Comparison of ENCODE assay signal across 8 mouse cellular contexts in genomic region chr5:112325546-112326445, GRCm38 (mm10). TPM values are rescaled to one million over a fixed set of nuclear protein-coding genes. Genes with fewer than 3 reads are reported as not detected.
A peak's percentile ranks its signal among the peaks of the same experiment; 100 is the strongest.
DNase-seq lines count a peak whose midpoint lies in the region; ATAC-seq and TF ChIP-seq lines count a peak whose summit lies in the region.

TSS of gene Tfip11 (plus strand) at chr5:112326358.

- DNase-seq in ZHBTc4 (ENCODE audit: low read depth, low spot score) = peak; percentile 98
- peak; percentile 96 for DNase-seq in gastrocnemius, adult 2 months
- peak; percentile 99 for DNase-seq in hindbrain, postnatal 0 days (ENCODE audit: low spot score)
- peak; percentile 95 to 98 for DNase-seq in left cerebral cortex, adult 2 months (ENCODE audit: extremely low spot score in 1 of 2, low spot score in 2 of 2)
- peak; percentile 98 for DNase-seq in right cerebral cortex, adult 2 months (ENCODE audit: low spot score in 2 of 2)
- DNase-seq in urinary bladder, postnatal 14 days (ENCODE audit: low spot score) = peak; percentile 96

- H3K4me2 ChIP-seq in hindbrain, postnatal 0 days (ENCODE audit: low read depth, low read length) = peak within 1 kb of the TSS; percentile 86

- ATAC-seq in common myeloid progenitor, adult 5-6 weeks (replicated peaks; ENCODE audit: low read depth, poor library complexity, severe bottlenecking) = peak; percentile 82
- peak; percentile 96 for ATAC-seq in hindbrain, postnatal 0 days
- ATAC-seq in megakaryocyte, adult 5-6 weeks (ENCODE audit: poor library complexity, severe bottlenecking) = peak; percentile 89

- H3K4me1 ChIP-seq in hindbrain, postnatal 0 days (ENCODE audit: insufficient read depth, low read length) = peaks cover 6% of the 10 kb centered on the region

- H3K27me3 ChIP-seq in hindbrain, postnatal 0 days (ENCODE audit: insufficient read depth, low read length) = no peaks in the 10 kb centered on the region

- peak; percentile 8; the same call in 1 of the 2 replicates for TF ChIP-seq CTCF in gastrocnemius, adult 2 months (IDR thresholded peaks at IDR 0.05)
- TF ChIP-seq CTCF in hindbrain, postnatal 0 days (IDR thresholded peaks at IDR 0.05; ENCODE audit: low read depth) = peak; percentile 46
- peak; percentile 34 for TF ChIP-seq CTCF in left cerebral cortex, adult 2 months (IDR thresholded peaks at IDR 0.05)

- peak within 1 kb of the TSS; percentile 95 for H3K4me3 ChIP-seq in gastrocnemius, adult 2 months
- H3K4me3 ChIP-seq in hindbrain, postnatal 0 days (ENCODE audit: low read length) = peak within 1 kb of the TSS; percentile 72
- H3K4me3 ChIP-seq in left cerebral cortex, adult 2 months = peak within 1 kb of the TSS; percentile 100

- no peaks in the 10 kb centered on the region for H3K9me3 ChIP-seq in hindbrain, postnatal 0 days (ENCODE audit: low read length)

- peak within 1 kb of the TSS; percentile 89 for H3K27ac ChIP-seq in gastrocnemius, adult 2 months
- H3K27ac ChIP-seq in hindbrain, postnatal 0 days = peak within 1 kb of the TSS; percentile 82
- peak within 1 kb of the TSS; percentile 95 for H3K27ac ChIP-seq in left cerebral cortex, adult 2 months

- 10% methylated on average over 48 of the region's 48 CpGs for WGBS in hindbrain, postnatal 0 days

- peaks cover 20% of the 10 kb centered on the region for H3K36me3 ChIP-seq in hindbrain, postnatal 0 days (ENCODE audit: insufficient read depth, low read length)

- intact Hi-C loops in gastrocnemius, adult 2 months (cut with DNase I) = loop anchor here (1.0 to 2.0 kb wide), 2 partner anchors 18 to 51 kb away; partner anchors contain the start of genes Hps4 and Srrd
- intact Hi-C loops in left cerebral cortex, adult 2 months (cut with DNase I) = loop anchor here (1.0 to 2.0 kb wide), 3 partner anchors 18 to 85 kb away; partner anchors contain the start of genes Hps4, Srrd and Tpst2

- peak within 1 kb of the TSS; percentile 65 for H3K9ac ChIP-seq in hindbrain, postnatal 0 days (replicated peaks; ENCODE audit: low read length)

RNA-seq across cellular contexts. Expression of gene Tfip11, which starts in this region (rescaled TPM):
- 18.6 and 23.8 TPM in 2 replicates for total RNA-seq in common myeloid progenitor, adult 5-6 weeks (2017)
- total RNA-seq in gastrocnemius, adult 2 months (2021) = 10 to 100 TPM; 10.6 to 15.5 TPM
- total RNA-seq in hindbrain, postnatal 0 days (2014; rRNA removed) = 16.5 and 20.2 TPM in 2 replicates
- polyA plus RNA-seq in hindbrain, postnatal 0 days (2015; fragmentation: Nextera tagmentation; extraction: Ambion mirVana) = 24.3 and 24.4 TPM in 2 replicates
- 10 to 100 TPM; 43.0 to 45.0 TPM for total RNA-seq in left cerebral cortex, adult 2 months (2021)
- 11.3 and 11.7 TPM in 2 replicates for total RNA-seq in megakaryocyte, adult 5-6 weeks (2015)
- total RNA-seq in megakaryocyte, adult 5-6 weeks (2017) = 11.6 and 14.5 TPM in 2 replicates

Comparison
In these comparisons a context has a peak if more than half of its experiments do, and no peak if none do; other contexts are left out.
1. Peak in every context shown above with its lines: DNase-seq, ATAC-seq, H3K4me3 ChIP-seq and H3K27ac ChIP-seq.